Mouse (Mus musculus) cortical plate, adult 2 months (tissue): ENCODE data around the gene Ubac1.

Source experiments
- CTCF ChIP-seq: fragments of 200-500 bp; IDR thresholded peaks from 2 replicates; pipeline ENCODE4 v1.5.1; 2011; ENCODE audit warnings: mild to moderate bottlenecking, control low read depth, low read length; ENCODE audit not compliant: insufficient read depth; ENCODE audit errors: extremely low read depth
- POLR2A ChIP-seq: fragments of 200-500 bp; IDR thresholded peaks from 2 replicates; pipeline ENCODE4 v1.6.1; 2011; ENCODE audit warnings: mild to moderate bottlenecking, low read length, control low read depth; ENCODE audit not compliant: insufficient read depth; ENCODE audit errors: extremely low read depth

- no peak for TF ChIP-seq POLR2A
- TF ChIP-seq CTCF = no peak
Observed at GRCm38 (mm10) chr2:26011420-26011819, 10.1 kb downstream of the Ubac1 start.
